Mouse (Mus musculus) bone marrow, adult 2 months (tissue): Measurements from ENCODE around the gene Apex1.

Experiments used
- CTCF ChIP-seq: fragments of 200-500 bp; IDR thresholded peaks from 2 replicates; pipeline ENCODE4 v1.5.1; 2011; ENCODE audit warnings: low read length, control low read depth; ENCODE audit not compliant: control insufficient read depth, insufficient read depth
- POLR2A ChIP-seq: fragments of 200-500 bp; IDR thresholded peaks from 2 replicates; pipeline ENCODE4 v1.6.1; 2011; ENCODE audit warnings: low read depth, mild to moderate bottlenecking, control low read depth, low read length, borderline replicate concordance; ENCODE audit not compliant: control insufficient read depth

DNA sequence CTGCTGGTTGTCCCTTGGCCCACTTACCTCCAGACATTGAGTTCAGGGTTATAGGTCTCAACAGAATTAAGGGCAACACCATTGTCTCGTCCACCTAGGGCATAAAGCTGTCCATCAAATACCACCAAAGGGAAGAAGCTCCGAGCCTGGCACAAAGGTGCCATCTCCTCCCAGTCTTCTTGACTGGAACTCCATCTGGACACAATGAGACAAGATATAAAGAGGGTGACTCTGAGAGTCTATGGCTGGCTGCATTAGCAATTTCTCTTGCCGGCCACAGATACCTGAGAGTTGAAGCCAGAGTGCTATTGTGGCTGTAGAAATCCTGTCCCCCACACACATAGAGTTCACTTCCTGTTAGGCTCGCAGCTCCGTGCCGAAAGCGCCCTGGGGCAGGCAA, 32.7 kb upstream of the Apex1 start:
- TF ChIP-seq CTCF, result no peak
- TF ChIP-seq POLR2A, result no peak
